Mouse (Mus musculus): ENCODE data around the gene Zcchc14. TPM values are rescaled to one million over a fixed set of nuclear protein-coding genes. Genes with fewer than 3 reads are reported as not detected.
A peak's percentile ranks its signal among the peaks of the same experiment; 100 is the strongest.

Zcchc14 gene
- polyA plus RNA-seq, 1 experiment: 8.2 TPM

DNA sequence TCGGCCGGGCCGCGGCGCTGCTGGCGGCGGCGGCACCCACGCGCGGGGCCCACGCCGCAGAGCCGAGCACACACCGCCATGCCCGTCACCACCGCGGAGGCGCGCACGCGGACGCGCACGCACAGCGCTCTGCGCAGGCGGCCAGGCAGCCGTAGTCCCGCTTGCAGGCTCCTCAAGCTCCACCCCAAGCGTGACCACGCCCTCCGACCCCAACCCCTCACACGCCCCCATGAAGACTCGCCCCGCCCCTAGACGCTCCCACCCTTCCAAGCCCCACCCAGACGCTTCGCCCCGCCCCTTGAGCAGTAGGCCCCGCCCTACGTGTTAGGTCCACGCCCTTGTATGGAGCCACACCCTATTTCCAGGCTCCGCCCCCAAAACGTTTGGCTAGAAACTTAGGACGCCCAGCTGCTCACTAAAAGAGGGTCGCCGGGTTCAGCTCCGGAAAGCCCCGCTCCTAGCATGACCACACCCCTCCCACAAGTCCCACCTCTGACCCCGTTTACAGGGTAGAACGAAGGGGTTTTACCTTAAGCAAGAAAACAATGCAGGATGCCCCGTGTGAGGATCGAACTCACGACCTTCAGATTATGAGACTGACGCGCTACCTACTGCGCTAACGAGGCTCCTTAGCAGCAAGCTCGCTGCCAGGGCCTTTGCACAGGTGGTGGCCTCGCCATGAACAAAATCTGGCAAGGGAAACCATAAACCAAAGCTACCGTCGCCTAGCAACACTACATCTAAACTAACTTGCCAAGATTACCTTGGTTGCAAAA lies 73.8 kb downstream of the Zcchc14 start, which contains the start of gene Fbxo31:
TSS of gene Fbxo31 (minus strand) at position 131 of the 776 bp plus-strand sequence.
- Histone ChIP-seq H3K4me1 (ENCODE audit: control insufficient read depth, insufficient read depth, low read length) (peaks cover 33% of the 10 kb centered on the region), H3K4me3 (ENCODE audit: insufficient read depth, low read length) (peak within 1 kb of the TSS; percentile 99), H3K27ac (ENCODE audit: insufficient read depth, low read depth, low read length) (peak within 1 kb of the TSS; percentile 37)

DNA sequence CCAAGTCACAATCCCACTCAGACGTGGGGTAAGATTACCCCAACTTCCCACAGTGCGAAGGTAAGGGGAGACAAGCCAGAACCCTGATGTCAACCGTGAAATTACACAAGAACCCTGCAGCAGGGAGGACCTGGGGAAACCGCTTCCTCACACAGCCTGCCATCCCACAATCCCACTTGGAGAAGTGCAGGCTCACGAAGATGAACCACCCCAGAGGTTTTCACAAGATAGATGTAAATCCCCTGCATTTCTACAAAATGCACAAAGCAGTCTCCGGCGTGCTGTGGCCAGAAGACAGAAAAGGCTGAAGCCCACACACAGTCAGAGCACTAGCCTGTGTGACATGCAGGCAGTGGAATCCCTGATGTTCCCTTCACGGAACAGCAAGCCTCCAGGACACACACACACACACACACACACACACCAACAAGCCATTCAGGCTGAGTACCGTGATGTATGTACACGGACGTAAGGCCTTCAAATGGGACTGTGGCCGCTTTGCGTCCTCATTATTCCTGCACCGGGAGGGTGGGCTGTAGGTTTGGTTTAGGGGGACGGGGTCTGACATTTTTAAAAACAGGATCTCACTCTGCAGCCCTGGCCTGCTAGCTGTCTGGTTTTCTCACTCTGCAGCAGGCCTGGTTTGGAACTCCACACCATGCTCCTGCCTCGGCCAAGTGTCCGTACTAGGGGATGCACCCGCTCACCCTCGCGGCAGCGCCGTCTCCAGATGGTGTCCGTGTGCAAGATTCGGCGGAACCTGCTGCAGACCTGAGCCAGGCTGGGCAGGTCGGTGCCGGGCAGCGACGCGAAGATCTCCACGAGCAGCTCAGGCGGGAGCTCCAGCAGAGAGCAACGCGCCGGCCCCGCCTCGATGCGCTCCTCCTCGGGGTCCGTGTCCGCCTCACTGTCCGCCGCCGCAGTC lies 74.7 kb downstream of the Zcchc14 start:
- TF ChIP-seq CTCF (IDR thresholded peaks at IDR 0.05; ENCODE audit: low read depth, low read length): no peak
- no peak for TF ChIP-seq POLR2A (IDR thresholded peaks at IDR 0.05; ENCODE audit: borderline replicate concordance, low read depth, low read length)
- Histone ChIP-seq H3K27ac (ENCODE audit: insufficient read depth, low read depth, low read length) (peak overlapping the region; percentile 37), H3K4me3 (ENCODE audit: insufficient read depth, low read length) (peak overlapping the region; percentile 99), H3K4me1 (ENCODE audit: control insufficient read depth, insufficient read depth, low read length) (peaks cover 36% of the 10 kb centered on the region)

More for the DNA sequence above, 73.8 kb downstream of the Zcchc14 start, which contains the start of gene Fbxo31:
- TF ChIP-seq POLR2A (IDR thresholded peaks at IDR 0.05; ENCODE audit: borderline replicate concordance, low read depth, low read length) (no peak), CTCF (IDR thresholded peaks at IDR 0.05; ENCODE audit: low read depth, low read length) (no peak)

DNA sequence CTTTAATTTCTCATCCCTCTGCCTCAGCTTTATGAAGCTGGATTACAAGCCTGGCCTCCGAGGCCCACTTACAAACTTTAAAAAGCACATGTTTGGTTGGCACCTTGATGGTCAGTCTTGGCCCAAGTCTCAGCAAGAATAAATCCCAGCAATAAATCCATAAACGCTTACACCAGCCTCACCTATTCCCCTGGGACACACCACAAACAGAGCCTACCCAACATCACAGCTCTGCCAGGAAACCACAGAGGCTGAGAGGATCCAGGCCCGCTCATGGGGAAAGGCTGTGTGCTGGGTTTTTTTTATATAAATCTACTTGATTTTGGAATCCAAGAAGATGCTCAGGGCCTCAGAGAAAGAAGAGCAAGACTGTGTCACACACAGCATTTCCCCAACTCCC lies 77.0 kb downstream of the Zcchc14 start:
- H3K4me1 ChIP-seq (ENCODE audit: control insufficient read depth, insufficient read depth, low read length): peaks cover 44% of the 10 kb centered on the region

DNA sequence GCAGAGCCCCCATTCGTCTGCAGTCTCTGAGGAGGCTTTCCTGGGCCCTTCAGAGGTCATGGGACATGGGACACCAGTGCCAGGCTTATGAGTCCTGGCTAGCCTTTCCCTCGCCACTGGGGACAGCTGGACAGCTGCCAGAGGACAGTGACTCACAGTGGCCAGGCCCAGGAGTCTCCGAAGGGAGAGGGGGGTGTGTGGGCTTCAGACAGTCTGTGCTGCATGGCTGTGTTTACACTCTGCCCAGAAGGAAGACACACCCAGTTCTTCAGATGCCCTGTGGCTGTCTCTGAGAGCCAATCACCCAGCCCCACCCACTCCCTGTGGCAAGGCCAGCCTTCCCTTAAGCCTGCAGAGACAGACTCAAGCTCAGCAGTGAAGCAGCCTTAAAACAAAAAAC lies 79.4 kb downstream of the Zcchc14 start:
- peaks cover 52% of the 10 kb centered on the region for H3K4me1 ChIP-seq (ENCODE audit: control insufficient read depth, insufficient read depth, low read length)
- no peak overlapping the region for H3K4me3 ChIP-seq (ENCODE audit: insufficient read depth, low read length)
- H3K27ac ChIP-seq (ENCODE audit: insufficient read depth, low read depth, low read length): no peak overlapping the region
- TF ChIP-seq POLR2A (IDR thresholded peaks at IDR 0.05; ENCODE audit: borderline replicate concordance, low read depth, low read length) (no peak), CTCF (IDR thresholded peaks at IDR 0.05; ENCODE audit: low read depth, low read length) (no peak)

More for the DNA sequence above, 77.0 kb downstream of the Zcchc14 start:
- Histone ChIP-seq H3K4me3 (ENCODE audit: insufficient read depth, low read length) (no peak overlapping the region), H3K27ac (ENCODE audit: insufficient read depth, low read depth, low read length) (no peak overlapping the region)
- TF ChIP-seq CTCF (IDR thresholded peaks at IDR 0.05; ENCODE audit: low read depth, low read length): no peak
- TF ChIP-seq POLR2A (IDR thresholded peaks at IDR 0.05; ENCODE audit: borderline replicate concordance, low read depth, low read length): no peak

DNA sequence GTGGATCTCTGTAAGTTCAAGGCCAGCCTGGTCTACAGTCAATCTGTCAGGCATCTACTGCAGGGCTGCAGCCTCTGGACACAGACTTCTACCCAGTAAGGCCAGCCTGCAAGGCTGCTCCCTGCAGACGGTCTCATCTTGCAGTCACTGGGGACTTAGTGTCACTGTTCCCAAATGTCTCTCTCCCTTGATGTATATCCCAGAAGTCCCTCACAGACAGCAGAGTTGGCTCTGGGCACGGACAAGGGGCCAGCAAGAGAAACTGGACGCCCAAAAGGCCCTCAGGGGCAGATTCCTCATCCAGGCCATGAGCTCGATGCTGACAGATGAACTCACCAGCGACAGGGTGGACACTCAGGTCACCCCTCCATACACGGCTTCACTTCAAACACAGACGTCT lies 80.6 kb downstream of the Zcchc14 start:
- Histone ChIP-seq H3K27ac (ENCODE audit: insufficient read depth, low read depth, low read length) (no peak overlapping the region), H3K4me1 (ENCODE audit: control insufficient read depth, insufficient read depth, low read length) (peaks cover 53% of the 10 kb centered on the region), H3K4me3 (ENCODE audit: insufficient read depth, low read length) (no peak overlapping the region)
- no peak for TF ChIP-seq POLR2A (IDR thresholded peaks at IDR 0.05; ENCODE audit: borderline replicate concordance, low read depth, low read length)
- no peak for TF ChIP-seq CTCF (IDR thresholded peaks at IDR 0.05; ENCODE audit: low read depth, low read length)

DNA sequence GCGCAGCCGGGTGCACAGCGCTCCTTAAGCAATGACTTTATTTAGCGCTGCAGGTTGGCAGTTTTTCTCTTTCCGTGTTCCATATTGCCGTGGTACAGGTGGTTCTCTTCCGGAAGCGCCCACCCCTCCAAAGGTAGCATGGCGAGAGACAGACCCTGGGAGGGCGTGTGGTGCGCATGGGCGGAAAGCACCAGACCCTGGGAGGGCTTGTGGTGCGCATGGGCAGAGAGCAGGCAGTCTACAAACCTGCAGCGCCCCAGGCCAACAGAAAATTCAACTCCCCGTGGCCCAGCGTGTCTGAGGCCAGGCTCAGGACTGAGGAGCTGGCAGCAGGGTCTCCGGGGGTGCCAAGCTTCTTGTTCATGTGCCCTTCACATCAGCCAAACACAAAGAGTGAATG lies 81.9 kb downstream of the Zcchc14 start:
- TF ChIP-seq POLR2A (IDR thresholded peaks at IDR 0.05; ENCODE audit: borderline replicate concordance, low read depth, low read length) (no peak), CTCF (IDR thresholded peaks at IDR 0.05; ENCODE audit: low read depth, low read length) (no peak)
- no peak overlapping the region for H3K27ac ChIP-seq (ENCODE audit: insufficient read depth, low read depth, low read length)
- H3K4me1 ChIP-seq (ENCODE audit: control insufficient read depth, insufficient read depth, low read length): peaks cover 45% of the 10 kb centered on the region
- peak overlapping the region; percentile 15 for H3K4me3 ChIP-seq (ENCODE audit: insufficient read depth, low read length)

DNA sequence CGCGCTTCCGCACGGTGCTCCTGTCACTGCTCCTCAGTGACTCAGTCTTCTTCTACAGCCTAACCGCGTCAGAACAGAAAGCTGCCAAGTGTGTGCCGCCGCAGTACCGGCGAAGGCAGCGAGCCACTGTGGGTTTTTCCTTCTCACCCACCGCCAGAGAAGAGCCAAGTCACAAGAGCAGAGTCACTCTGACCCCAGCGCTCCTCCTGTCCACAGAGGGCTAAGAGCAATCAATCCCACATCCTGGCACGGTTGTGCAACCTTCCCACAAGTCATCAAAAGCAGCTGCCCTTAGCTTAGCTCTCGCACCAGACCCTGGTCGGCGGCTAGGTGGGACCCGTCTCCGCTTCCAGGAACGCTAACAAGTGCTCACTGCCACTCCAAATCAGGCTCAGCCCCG lies 82.4 kb downstream of the Zcchc14 start:
- TF ChIP-seq POLR2A (IDR thresholded peaks at IDR 0.05; ENCODE audit: borderline replicate concordance, low read depth, low read length) (no peak), CTCF (IDR thresholded peaks at IDR 0.05; ENCODE audit: low read depth, low read length) (no peak)
- peak overlapping the region; percentile 15 for H3K4me3 ChIP-seq (ENCODE audit: insufficient read depth, low read length)
- H3K4me1 ChIP-seq (ENCODE audit: control insufficient read depth, insufficient read depth, low read length): peaks cover 45% of the 10 kb centered on the region
- H3K27ac ChIP-seq (ENCODE audit: insufficient read depth, low read depth, low read length): peak overlapping the region; percentile 5; the same call in 1 of the 2 replicates

DNA sequence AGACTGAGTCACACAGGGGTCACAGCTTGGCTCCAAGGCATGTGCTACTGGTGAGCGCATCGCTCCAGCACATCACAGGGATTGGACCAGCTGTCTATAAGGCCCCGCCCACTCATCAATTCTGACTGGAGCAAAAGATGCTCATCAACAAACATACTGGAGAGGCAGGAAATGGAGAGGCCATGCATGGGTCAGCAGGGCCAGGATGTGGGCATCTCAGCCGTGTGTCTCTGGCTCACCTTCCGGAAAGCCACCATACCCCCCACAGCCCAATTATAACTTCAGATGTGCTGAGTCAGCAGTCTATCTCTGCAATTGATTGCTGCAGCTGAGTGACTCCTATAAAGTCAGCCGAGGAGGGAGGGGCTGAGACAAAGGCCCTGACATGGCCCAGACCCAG lies 84.4 kb downstream of the Zcchc14 start:
- H3K4me1 ChIP-seq (ENCODE audit: control insufficient read depth, insufficient read depth, low read length): peaks cover 35% of the 10 kb centered on the region
- TF ChIP-seq POLR2A (IDR thresholded peaks at IDR 0.05; ENCODE audit: borderline replicate concordance, low read depth, low read length) (no peak), CTCF (IDR thresholded peaks at IDR 0.05; ENCODE audit: low read depth, low read length) (no peak)
- H3K4me3 ChIP-seq (ENCODE audit: insufficient read depth, low read length): no peak overlapping the region
- no peak overlapping the region for H3K27ac ChIP-seq (ENCODE audit: insufficient read depth, low read depth, low read length)

DNA sequence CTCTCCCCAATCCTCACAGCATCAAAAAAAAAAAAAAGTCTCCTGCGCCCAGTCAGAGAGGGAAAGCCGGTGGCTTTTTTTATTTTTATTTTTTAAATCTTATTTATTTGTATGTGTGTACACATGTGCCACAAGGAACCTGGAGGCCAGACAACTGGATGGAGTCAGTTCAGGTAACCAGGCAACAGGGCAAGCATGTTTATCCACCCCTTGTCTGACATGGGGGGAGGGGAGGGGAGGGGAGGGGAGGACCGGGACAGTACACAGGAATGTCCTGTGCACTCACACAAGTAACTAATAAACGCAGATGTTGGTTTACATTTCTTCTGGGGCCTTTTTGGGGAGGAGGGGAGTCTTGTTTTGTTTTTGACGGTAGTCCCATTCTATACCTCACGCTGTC lies 89.0 kb downstream of the Zcchc14 start:
- H3K27ac ChIP-seq (ENCODE audit: insufficient read depth, low read depth, low read length): no peak overlapping the region
- no peak for TF ChIP-seq POLR2A (IDR thresholded peaks at IDR 0.05; ENCODE audit: borderline replicate concordance, low read depth, low read length)
- TF ChIP-seq CTCF (IDR thresholded peaks at IDR 0.05; ENCODE audit: low read depth, low read length): no peak
- H3K4me1 ChIP-seq (ENCODE audit: control insufficient read depth, insufficient read depth, low read length): peaks cover 11% of the 10 kb centered on the region
- H3K4me3 ChIP-seq (ENCODE audit: insufficient read depth, low read length): no peak overlapping the region
